Mouse (Mus musculus): ENCODE measurements around the gene Mlh1.

Gene Mlh1

GRCm38 (mm10) chr9:111213501-111213900 lies 58.1 kb downstream of the Mlh1 start:
- DNase-seq: no peak

DNA sequence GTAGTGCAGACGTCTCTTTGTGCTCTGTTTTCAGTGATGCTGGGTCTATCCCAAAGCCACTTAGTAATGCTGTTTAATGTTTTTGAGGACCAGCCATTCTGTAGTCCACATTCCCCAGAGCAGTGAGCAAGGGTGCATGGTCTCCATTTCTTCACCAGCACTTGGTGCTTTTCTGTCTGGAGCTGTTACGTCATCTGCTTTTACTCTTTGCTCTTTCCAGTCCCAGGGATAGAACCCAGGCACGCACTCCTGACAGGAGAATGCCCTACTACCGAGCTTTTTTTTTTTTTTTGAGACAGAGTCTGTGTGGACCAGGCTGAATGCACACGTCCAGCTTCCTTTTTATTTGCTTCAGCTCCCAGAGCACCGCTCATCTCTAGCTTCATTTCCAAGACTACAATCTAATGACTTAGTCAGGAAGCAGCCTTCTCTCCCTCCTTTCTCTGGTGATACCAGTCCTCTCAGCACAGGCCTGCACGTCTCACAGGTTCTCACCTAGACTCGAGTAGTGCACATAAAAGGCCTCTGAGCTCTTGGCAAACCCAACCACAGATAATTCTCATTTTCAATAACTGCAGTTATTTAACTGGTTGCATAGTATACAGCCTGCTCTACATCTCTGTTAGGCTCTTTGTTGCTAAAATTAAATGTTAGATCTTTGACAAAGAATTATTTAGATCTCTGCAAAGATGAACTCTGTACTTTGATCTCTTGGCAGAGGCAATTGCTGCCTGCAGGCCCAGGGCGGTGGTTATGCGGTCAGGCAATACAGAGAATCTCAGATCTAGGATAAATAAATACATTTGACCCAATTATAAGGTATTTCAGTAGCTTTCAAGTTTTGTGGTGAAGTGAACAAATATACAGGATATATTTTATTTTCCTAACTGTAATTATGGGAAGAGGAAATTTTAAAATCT lies 60.2 kb downstream of the Mlh1 start:
- no peak for DNase-seq

- DNase-seq: no peak
Measured at GRCm38 (mm10) chr9:111210412-111210811, 61.2 kb downstream of the Mlh1 start.

DNA sequence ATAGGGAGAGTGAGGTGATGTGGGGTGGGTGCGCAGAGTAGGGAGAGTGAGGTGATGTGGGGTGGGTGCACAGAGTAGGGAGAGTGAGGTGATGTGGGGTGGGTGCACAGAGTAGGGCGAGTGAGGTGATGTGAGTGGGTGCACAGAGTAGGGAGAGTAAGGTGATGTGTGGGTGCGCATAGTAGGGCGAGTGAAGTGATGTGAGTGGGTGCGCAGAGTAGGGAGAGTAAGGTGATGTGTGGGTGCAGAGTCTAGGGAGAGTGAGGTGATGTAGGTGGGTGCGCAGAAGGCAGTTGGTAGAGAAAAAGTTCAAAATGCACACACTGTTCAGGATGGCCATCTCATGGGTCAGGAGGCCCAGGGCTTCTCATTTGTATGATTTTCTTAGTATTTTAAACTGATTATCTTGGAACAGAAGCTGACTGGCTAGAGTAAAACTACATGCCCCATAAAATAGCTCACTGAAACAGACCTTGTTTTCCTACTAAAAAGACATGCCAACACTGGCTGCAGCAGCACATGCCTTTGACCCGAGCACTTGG lies 62.4 kb downstream of the Mlh1 start:
- DNase-seq: no peak

- DNase-seq: no peak
Measured at GRCm38 (mm10) chr9:111208185-111208584, 63.4 kb downstream of the Mlh1 start.

DNA sequence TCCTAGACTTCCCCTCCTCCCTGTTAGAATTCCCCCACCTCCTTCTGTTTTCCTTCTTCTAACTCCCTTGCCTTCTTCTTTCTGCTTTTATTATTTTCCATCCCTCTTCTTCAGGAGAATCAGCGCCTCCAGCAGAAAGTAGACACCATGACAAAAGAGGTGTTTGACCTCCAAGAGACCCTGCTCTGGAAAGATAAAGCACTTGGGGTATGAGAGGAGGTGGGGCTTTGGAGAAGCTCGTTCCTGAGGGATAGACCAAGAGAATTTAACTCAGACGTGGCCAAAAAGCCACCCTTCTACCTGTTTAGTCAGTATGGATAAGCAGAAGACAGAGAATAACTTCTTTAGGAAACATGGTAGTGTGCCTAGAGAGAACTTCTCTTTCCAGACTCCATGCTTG lies 63.9 kb downstream of the Mlh1 start:
- no peak for DNase-seq

DNA sequence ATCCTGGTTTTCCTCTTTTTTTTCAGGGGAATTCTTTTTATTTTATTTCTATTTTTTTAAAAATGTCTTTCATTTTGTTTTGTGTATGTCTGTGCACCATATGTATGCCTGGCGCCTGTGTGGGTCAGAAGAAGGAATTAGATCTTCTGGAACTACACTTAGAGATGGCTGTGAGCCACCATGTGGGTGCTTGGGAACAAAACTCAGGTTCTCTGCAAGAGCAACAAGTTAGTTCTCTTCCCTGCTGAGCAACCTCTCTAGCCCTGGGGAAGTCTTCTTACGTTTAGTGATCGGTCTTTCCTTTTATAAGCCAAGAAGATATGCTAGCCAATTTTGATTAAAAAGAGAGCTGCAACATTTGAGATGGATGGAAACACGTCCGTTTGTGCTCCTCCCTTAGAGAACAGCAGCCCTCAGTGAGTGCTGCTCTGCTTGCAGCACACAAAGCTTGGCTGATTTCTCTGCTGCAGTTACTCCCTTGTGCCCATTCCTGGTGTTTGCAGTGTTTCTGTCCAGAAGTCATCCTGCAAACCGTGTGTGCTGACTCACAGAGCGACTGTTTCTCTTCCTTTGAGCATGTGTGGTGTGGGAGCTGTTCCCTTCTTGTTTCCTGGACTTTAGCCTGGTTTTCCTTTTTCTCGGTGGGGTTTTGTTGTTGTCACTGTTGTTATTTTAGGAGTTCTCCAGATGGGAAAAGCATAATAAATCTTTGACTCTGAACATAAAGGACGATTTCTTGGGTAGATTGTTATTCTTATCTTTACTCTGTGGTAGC lies 66.8 kb downstream of the Mlh1 start:
- no peak for DNase-seq

DNA sequence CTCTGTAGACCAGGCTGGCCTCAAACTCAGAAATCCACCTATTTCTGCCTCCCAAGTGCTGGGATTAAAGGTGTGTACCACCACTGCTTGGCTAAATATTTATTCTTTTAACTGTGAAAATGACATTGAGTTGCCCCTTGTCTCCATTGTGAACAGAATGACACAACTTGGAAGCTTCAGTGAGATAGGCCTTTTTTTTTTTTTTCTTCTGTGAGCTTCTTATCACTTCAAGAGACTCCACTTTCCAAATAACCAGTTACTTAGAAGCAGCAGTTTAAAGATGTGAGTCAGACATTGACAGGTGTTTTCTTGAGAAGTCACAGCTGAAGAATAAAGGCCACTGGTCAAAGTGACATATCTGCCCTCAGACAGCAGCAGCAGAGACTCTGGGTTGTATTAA lies 71.4 kb downstream of the Mlh1 start:
- DNase-seq: no peak

DNA sequence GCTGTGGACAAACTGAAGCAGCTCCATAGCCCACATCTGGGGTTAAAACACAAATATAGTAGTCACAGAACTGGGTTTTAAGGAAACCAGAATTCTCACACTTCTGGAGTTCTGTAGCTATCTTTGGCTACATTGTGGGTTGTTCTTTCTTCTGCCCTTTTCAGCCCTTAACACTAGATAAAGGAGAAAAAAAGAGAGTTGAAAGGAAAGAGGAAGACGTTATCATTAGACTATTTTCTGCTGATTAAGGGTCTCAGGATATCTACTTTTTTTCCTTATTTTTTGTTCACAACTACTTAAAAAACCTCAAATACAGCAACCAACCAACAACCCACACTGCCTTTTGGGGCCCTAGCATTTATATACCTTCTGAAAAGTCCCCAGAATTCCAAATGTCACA lies 73.3 kb downstream of the Mlh1 start:
- DNase-seq: no peak

DNA sequence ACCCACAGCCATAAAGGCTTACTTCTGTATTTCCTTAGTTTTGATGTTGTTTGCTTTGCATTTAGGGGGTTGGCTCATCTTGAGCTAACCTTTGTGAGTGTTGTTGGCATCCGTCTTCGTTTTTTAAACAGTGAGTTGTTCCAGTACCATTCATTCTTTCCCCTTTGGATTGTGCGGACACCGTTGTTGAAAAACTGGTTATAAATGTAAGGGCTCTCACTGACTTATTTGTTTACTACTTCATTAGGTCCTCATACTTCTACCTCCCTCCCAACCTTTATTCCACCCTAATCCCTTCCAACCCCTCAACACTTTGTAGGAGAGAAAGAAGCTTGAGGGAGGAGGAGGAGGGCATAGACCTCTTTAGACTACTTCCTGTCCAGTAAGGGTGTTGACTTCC lies 73.9 kb downstream of the Mlh1 start:
- DNase-seq: no peak

GRCm38 (mm10) chr9:111197116-111197515 lies 74.5 kb downstream of the Mlh1 start:
- no peak for DNase-seq

GRCm38 (mm10) chr9:111193211-111193610 lies 78.4 kb downstream of the Mlh1 start:
- no peak for DNase-seq

DNA sequence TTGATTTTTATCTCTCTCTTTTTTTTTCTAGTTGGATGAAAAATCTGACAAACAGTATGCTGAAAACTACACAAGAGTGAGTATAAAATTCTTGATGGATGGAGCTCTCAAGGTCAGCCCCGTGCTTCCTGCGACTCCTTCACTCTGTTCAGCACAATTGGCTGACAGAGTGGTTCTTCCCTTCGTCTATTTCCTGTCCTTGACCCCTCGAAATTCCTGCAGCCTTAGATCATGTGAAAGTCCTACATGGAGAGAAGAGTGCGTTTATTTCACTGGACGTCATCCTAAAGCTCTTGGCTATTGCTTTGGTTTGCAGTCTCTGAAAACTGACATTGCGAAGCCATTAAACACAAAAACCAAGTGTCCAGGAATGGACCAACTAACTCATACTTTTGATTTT lies 82.9 kb downstream of the Mlh1 start:
- DNase-seq: no peak

- DNase-seq: no peak
Measured at GRCm38 (mm10) chr9:111186861-111187260, 84.7 kb downstream of the Mlh1 start.

DNA sequence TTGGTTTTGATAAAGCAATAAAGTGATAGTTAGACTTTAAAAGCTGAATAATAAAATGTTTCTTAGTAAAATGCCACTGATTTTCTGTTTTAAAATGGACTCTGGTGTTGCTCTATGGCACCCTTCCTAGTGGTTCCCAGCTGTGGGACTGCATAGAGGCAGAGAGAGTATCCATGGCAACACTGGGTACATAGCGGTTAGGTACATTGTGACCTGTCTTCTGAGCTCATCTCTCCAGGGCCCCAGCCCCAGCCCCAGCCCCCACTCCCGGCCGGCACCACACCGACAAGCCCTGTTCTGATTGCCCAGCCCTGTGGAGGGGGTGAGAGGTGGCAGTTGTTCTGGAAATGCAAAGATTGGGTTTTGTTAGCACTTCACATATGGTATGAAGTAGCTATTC lies 86.7 kb downstream of the Mlh1 start:
- no peak for DNase-seq

- DNase-seq: no peak
Measured at GRCm38 (mm10) chr9:111182176-111182575, 89.4 kb downstream of the Mlh1 start.

GRCm38 (mm10) chr9:111178971-111179370 lies 92.6 kb downstream of the Mlh1 start:
- no peak for DNase-seq

Data from thymus, postnatal 36 days (tissue).